Mouse (Mus musculus): ENCODE measurements around the gene Smarcb1. TPM values are rescaled to one million over a fixed set of nuclear protein-coding genes. Genes with fewer than 3 reads are reported as not detected.
"Not testable (repeated sequence)": the region's sequence is repeated elsewhere in the genome, so short reads cannot be mapped to it uniquely, and the experiment has no call there.

Gene Smarcb1
- polyA plus RNA-seq, 1 experiment, result 71.5 TPM

GRCm38 (mm10) chr10:75896208-75896607 lies 25.2 kb downstream of the Smarcb1 start:
- H3K4me3 ChIP-seq (ENCODE audit: insufficient read depth, low read length), result no peak overlapping the region
- H3K27ac ChIP-seq (ENCODE audit: insufficient read depth, low read length), result no peak overlapping the region
- peaks cover 3% of the 10 kb centered on the region for H3K4me1 ChIP-seq (ENCODE audit: control insufficient read depth, insufficient read depth, low read length)
- no peak for TF ChIP-seq POLR2A (IDR thresholded peaks at IDR 0.05; ENCODE audit: extremely low read depth, insufficient read depth, low read length)
- TF ChIP-seq CTCF (IDR thresholded peaks at IDR 0.05; ENCODE audit: extremely low read depth, insufficient read depth, low read length), result no peak

- TF ChIP-seq POLR2A (IDR thresholded peaks at IDR 0.05; ENCODE audit: extremely low read depth, insufficient read depth, low read length), result no peak
- no peak overlapping the region for H3K4me3 ChIP-seq (ENCODE audit: insufficient read depth, low read length)
- H3K27ac ChIP-seq (ENCODE audit: insufficient read depth, low read length), result no peak overlapping the region
- H3K4me1 ChIP-seq (ENCODE audit: control insufficient read depth, insufficient read depth, low read length), result peaks cover 3% of the 10 kb centered on the region
These were observed 25.7 kb downstream of the Smarcb1 start for GRCm38 (mm10) chr10:75895730-75896129.

DNA sequence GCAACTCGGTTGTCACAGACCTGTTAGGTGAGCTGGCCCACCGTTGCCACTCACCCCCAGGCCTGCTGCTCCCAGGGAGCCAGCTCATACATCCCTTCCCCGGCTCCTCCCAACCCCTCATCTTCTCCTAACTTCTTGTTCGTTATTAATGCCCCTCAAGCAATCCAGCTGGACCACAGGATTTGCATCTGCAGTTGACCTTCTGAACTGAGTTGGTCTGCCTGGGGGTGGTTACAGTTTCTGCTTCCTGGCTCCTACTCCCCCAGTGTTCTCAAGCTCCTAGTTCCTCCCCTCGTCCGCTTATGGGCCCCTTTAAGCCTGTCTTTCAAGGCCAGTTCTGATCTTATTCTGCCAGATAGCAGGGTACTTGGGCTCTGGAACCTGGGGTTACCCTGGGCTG lies 26.8 kb downstream of the Smarcb1 start:
- Histone ChIP-seq H3K4me1 (ENCODE audit: control insufficient read depth, insufficient read depth, low read length) (peaks cover 3% of the 10 kb centered on the region), H3K4me3 (ENCODE audit: insufficient read depth, low read length) (no peak overlapping the region), H3K27ac (ENCODE audit: insufficient read depth, low read length) (no peak overlapping the region)
- no peak for TF ChIP-seq CTCF (IDR thresholded peaks at IDR 0.05; ENCODE audit: extremely low read depth, insufficient read depth, low read length)
- no peak for TF ChIP-seq POLR2A (IDR thresholded peaks at IDR 0.05; ENCODE audit: extremely low read depth, insufficient read depth, low read length)

DNA sequence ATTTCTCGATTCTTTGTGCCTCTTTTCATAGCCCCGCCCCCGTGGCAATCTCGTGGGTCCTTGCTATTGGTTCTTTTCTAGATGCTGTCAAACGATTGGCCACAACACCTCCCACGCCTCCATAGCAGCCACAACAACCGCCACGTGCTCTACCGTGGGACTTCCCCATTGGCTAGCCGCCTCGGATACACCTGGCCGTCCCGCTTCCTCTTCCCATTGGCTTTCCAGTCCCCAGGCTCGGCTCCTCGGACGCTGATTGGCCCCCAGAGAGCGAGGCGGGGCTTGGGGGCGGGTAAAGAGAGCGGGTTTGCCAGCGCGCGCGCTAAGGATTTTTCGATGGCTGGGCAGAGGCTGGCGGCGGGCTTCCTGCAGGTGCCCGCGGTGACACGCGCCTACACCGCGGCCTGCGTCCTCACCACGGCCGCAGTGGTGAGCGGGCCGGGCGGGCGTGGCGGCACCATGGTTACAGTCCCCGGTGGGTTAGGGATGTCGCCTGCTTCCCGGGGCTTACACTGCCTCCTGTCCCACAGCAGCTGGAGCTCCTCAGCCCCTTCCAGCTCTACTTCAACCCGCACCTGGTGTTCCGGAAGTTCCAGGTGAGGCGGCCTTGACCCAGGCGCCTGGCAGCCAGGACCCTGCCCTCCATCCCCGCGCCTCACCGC lies 28.2 kb downstream of the Smarcb1 start, which contains the start of gene Derl3:
Gene Derl3 (plus strand): TSS at position 325 of the 662 bp plus-strand sequence.
- 0 out of 2 replicates have a peak, but pooled peaks cover 1% of the 10 kb centered on the region for H3K4me1 ChIP-seq (ENCODE audit: control insufficient read depth, insufficient read depth, low read length)
- TF ChIP-seq POLR2A (IDR thresholded peaks at IDR 0.05; ENCODE audit: extremely low read depth, insufficient read depth, low read length), result no peak
- TF ChIP-seq CTCF (IDR thresholded peaks at IDR 0.05; ENCODE audit: extremely low read depth, insufficient read depth, low read length), result no peak
- peak within 1 kb of the TSS; percentile 36 for H3K4me3 ChIP-seq (ENCODE audit: insufficient read depth, low read length)
- H3K27ac ChIP-seq (ENCODE audit: insufficient read depth, low read length), result no peak within 1 kb of the TSS

GRCm38 (mm10) chr10:75889406-75890153 lies 31.8 kb downstream of the Smarcb1 start:
- no peak overlapping the region for H3K4me3 ChIP-seq (ENCODE audit: insufficient read depth, low read length)
- no peak overlapping the region for H3K27ac ChIP-seq (ENCODE audit: insufficient read depth, low read length)
- no peak for TF ChIP-seq CTCF (IDR thresholded peaks at IDR 0.05; ENCODE audit: extremely low read depth, insufficient read depth, low read length)
- TF ChIP-seq POLR2A (IDR thresholded peaks at IDR 0.05; ENCODE audit: extremely low read depth, insufficient read depth, low read length), result no peak
- no peaks in the 10 kb centered on the region for H3K4me1 ChIP-seq (ENCODE audit: control insufficient read depth, insufficient read depth, low read length)

GRCm38 (mm10) chr10:75887504-75887903 lies 33.9 kb downstream of the Smarcb1 start:
- not testable (repeated sequence) for H3K4me1 ChIP-seq (ENCODE audit: control insufficient read depth, insufficient read depth, low read length); H3K4me3 ChIP-seq (ENCODE audit: insufficient read depth, low read length)

GRCm38 (mm10) chr10:75884742-75885141 lies 36.7 kb downstream of the Smarcb1 start:
- no peak overlapping the region for H3K4me3 ChIP-seq (ENCODE audit: insufficient read depth, low read length)
- TF ChIP-seq CTCF (IDR thresholded peaks at IDR 0.05; ENCODE audit: extremely low read depth, insufficient read depth, low read length), result no peak
- TF ChIP-seq POLR2A (IDR thresholded peaks at IDR 0.05; ENCODE audit: extremely low read depth, insufficient read depth, low read length), result no peak
- no peaks in the 10 kb centered on the region for H3K4me1 ChIP-seq (ENCODE audit: control insufficient read depth, insufficient read depth, low read length)
- no peak overlapping the region for H3K27ac ChIP-seq (ENCODE audit: insufficient read depth, low read length)

More at GRCm38 (mm10) chr10:75887504-75887903, 33.9 kb downstream of the Smarcb1 start:
- not testable (repeated sequence) for H3K27ac ChIP-seq (ENCODE audit: insufficient read depth, low read length)

DNA sequence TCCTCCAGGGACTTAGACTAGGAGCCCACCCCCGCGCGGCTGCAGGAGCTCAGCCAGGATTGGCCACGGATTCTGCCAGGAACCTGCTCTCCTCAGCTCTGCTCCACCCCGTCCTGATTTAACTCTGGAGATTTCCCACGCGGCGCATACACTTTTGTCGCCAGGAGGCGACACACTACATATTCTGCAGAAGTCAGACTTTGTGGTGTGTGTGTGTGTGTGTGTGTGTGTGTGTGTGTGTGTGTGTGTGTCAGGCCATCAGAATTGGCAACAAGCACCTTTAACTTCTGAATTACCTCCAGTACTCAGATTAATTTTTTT lies 38.2 kb downstream of the Smarcb1 start:
- H3K4me1 ChIP-seq (ENCODE audit: control insufficient read depth, insufficient read depth, low read length), result no peaks in the 10 kb centered on the region
- no peak overlapping the region for H3K27ac ChIP-seq (ENCODE audit: insufficient read depth, low read length)
- no peak overlapping the region for H3K4me3 ChIP-seq (ENCODE audit: insufficient read depth, low read length)
- TF ChIP-seq CTCF (IDR thresholded peaks at IDR 0.05; ENCODE audit: extremely low read depth, insufficient read depth, low read length) (peak; percentile 46), POLR2A (IDR thresholded peaks at IDR 0.05; ENCODE audit: extremely low read depth, insufficient read depth, low read length) (no peak)

DNA sequence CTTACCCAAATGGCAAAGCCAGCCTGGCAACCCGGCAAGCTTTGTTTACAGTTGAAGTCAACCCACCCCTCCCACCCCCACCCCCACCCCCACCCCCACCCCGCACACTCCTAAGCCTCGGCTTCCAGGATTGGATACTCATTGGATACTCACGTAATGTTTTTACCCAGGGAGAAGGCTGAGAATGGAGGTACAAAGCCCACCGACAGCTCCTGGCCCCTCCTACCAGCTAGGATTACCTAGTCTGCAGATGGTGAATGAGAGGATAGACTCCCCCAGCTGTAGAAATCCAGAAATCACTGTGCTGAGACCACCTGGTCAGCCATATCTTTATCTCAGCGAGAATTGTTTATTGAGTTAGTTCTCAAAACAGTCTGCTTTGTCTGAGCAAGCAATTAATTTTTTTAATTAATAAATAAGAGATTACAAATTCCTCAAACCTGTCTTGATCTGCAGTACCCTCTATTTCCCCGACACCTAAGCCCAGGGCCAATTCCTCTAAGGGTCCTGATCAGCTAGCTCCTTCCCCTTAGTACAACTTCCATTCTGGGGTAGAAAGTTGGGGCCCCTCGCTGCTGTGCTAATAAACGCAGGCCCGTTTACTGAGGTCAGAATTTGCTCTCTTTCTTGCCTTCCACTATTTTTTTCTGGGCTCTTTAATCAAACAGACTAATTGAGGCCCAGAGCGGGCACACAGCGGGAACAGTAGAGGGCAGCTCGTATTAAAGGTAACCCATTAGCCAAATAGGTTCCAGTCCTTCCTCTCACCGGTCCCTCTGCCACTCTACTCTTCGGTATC lies 38.8 kb downstream of the Smarcb1 start:
- H3K4me3 ChIP-seq (ENCODE audit: insufficient read depth, low read length), result no peak overlapping the region
- H3K4me1 ChIP-seq (ENCODE audit: control insufficient read depth, insufficient read depth, low read length), result no peaks in the 10 kb centered on the region
- H3K27ac ChIP-seq (ENCODE audit: insufficient read depth, low read length), result no peak overlapping the region
- TF ChIP-seq CTCF (IDR thresholded peaks at IDR 0.05; ENCODE audit: extremely low read depth, insufficient read depth, low read length) (no peak), POLR2A (IDR thresholded peaks at IDR 0.05; ENCODE audit: extremely low read depth, insufficient read depth, low read length) (no peak)

All from cortical plate, adult 2 months (tissue).